Mouse (Mus musculus) forebrain, postnatal 0 days (tissue): ENCODE results near the gene Hist3h2ba. TPM values are rescaled to one million over a fixed set of nuclear protein-coding genes. Genes with fewer than 3 reads are reported as not detected.
A peak's percentile ranks its signal among the peaks of the same experiment; 100 is the strongest.

Source experiments
- ATAC-seq: fragments of 200-750 bp; cut with Nextera tagmentation; 2 replicates; pipeline ENCODE4 v1.8.0; 2017; ENCODE audit warnings: mild to moderate bottlenecking, moderate library complexity
- DNase-seq: peaks from one replicate; pipeline ENCODE4 v3.0.0-alpha.2; 2015
- H3K27ac ChIP-seq: fragments of 300-500 bp; sonication (generic); 2 replicates; pipeline ENCODE4 v1.5.1; 2014; ENCODE audit warnings: low read depth, mild to moderate bottlenecking, antibody characterized with exemption, low read length, moderate library complexity, mixed read lengths
- H3K27me3 ChIP-seq: fragments of 300-500 bp; sonication (generic); 2 replicates; pipeline ENCODE4 v1.6.1; 2014; ENCODE audit warnings: mild to moderate bottlenecking, low read length, mixed read lengths; ENCODE audit not compliant: insufficient read depth
- H3K36me3 ChIP-seq: fragments of 300-500 bp; sonication (generic); 2 replicates; pipeline ENCODE4 v1.6.1; 2014; ENCODE audit warnings: mild to moderate bottlenecking, moderate library complexity; ENCODE audit not compliant: insufficient read depth
- H3K4me1 ChIP-seq: fragments of 300-500 bp; sonication (generic); 2 replicates; pipeline ENCODE4 v1.6.1; 2014; ENCODE audit warnings: antibody characterized with exemption; ENCODE audit not compliant: insufficient read depth
- H3K4me2 ChIP-seq: fragments of 300-500 bp; sonication (generic); 2 replicates; pipeline ENCODE4 v1.6.1; 2014; ENCODE audit warnings: low read depth, mild to moderate bottlenecking, moderate library complexity
- H3K4me3 ChIP-seq: fragments of 300-500 bp; sonication (generic); 2 replicates; pipeline ENCODE4 v1.5.1; 2014; ENCODE audit warnings: low read depth, low read length, mixed read lengths
- H3K9ac ChIP-seq: fragments of 300-500 bp; sonication (generic); 2 replicates; pipeline ENCODE4 v1.6.1; 2014; ENCODE audit warnings: mild to moderate bottlenecking
- H3K9me3 ChIP-seq: fragments of 300-500 bp; sonication (generic); 2 replicates; pipeline ENCODE4 v1.6.1; 2016; ENCODE audit warnings: low read length
- CTCF ChIP-seq: sonication (generic); IDR thresholded peaks from 2 replicates; pipeline ENCODE4 v1.5.1; 2016; ENCODE audit warnings: antibody characterized with exemption, control low read depth, low read depth
- WGBS: fragments of 180-500 bp; shearing (Covaris S2); extraction: QIAGEN DNeasy Blood & Tissue Kit; methylation state at CpG from one replicate; pipeline ENCODE4 v1.1.7; 2014; 5-methylcytosine and 5-hydroxymethylcytosine counted together
- polyA plus RNA-seq: library from polyadenylated mRNA; unstranded; fragments of >200 nt; fragmentation: Nextera tagmentation; extraction: Ambion mirVana; gene quantifications from 2 replicates; pipeline ENCODE4 v1.2.1, GENCODE M21; 2015
- total RNA-seq: library from RNA; depleted of rRNA; stranded (reverse); fragments of >200 nt; gene quantifications from 2 replicates; pipeline ENCODE4 v1.2.3, GENCODE M21; 2014

Hist3h2ba gene
- total and polyA plus RNA-seq, 2 experiments from 2014 or later: 111 to 446 TPM

DNA sequence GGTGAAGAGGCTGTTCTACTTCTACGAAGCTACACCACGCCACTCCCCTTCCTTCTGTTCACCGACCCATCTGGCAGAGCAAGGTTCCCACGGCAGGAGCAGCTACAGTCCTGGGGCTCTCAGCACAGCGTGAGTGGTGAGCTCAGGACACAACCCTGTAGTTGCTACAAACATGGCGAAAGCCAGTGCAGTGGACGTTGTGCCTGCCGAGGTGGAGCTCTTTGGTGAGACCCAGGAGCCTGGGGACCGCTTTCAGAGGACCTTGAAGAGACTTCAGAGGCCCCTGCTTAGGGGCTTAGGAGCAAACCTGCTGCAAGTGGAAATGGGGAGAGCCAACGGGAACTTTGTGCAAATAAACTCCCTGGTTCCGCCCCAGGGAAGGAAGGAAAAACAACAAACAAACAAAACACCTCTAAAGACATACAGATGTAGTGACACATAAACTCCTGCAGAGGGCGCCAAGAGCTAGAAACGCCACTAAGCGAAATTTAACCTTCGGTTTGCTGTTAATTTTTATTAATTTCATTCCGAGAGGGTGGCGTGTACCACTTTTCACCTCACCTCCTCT is 34.2 kb upstream of the Hist3h2ba start:
- DNase-seq: peak; percentile 74
- Histone ChIP-seq H3K9ac (0 out of 2 replicates have a peak overlapping the region, but pooled peaks have one; percentile 18), H3K4me3 (peak overlapping the region; percentile 23), H3K4me1 (no peaks in the 10 kb centered on the region; the same call in 1 of the 2 replicates), H3K4me2 (peak overlapping the region; percentile 57), H3K36me3 (no peaks in the 10 kb centered on the region), H3K27ac (no peak overlapping the region), H3K27me3 (no peaks in the 10 kb centered on the region; the same call in 1 of the 2 replicates), H3K9me3 (no peaks in the 10 kb centered on the region)
- no peak; the same call in 1 of the 2 replicates for ATAC-seq
- WGBS: 14% methylated on average over 17 of the region's 17 CpGs
- TF ChIP-seq CTCF: peak; percentile 76

DNA sequence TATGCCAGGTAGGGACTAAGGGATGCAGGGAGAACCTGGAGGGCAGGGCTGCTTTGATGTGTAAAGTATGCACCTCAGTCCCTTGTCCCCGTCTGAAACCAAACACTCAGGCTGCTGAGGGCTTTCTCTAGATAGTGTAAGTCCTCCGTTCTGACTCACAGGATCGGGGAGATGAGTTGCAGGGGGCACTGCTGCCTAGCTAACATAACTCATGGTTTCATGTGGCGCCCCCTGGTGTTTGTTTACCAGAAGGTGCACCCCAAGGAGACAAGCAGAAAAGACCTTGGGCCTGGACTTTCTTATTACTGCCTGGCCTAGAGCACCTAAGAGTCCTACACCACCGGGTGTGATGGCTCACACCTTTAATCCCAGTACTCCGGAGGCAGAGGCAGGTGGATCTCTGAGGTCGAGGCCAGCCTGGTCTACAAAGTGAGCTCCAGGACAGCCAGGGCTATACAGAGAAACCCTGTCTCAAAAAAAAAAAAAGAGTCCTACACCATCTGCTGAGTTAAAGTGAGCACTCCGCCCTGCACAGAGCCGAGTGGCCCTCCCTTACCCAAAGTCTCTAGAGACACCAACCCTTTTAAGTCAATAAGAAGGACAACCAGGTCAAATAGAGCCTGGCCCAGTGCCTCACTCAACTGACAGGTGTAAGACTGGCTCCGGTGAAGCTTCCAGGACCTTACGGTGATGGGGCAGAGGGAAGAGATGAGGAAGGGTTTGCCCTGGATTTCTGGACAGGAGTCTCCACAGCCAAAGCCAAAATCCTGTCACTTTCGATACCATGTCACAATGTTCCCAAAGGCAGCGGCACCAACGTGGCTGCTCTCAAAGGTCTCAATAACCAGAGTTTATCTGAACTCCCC is 31.6 kb upstream of the Hist3h2ba start:
- no peak overlapping the region for H3K27ac ChIP-seq
- no peaks in the 10 kb centered on the region for H3K9me3 ChIP-seq
- DNase-seq (no peak), ATAC-seq (no peak)
- H3K4me2 ChIP-seq: no peak overlapping the region
- no peaks in the 10 kb centered on the region for H3K36me3 ChIP-seq
- TF ChIP-seq CTCF: peak; percentile 48
- no peaks in the 10 kb centered on the region; the same call in 1 of the 2 replicates for H3K4me1 ChIP-seq
- no peak overlapping the region for H3K4me3 ChIP-seq
- WGBS: 55% methylated on average over 14 of the region's 14 CpGs
- no peaks in the 10 kb centered on the region; the same call in 1 of the 2 replicates for H3K27me3 ChIP-seq
- no peak overlapping the region for H3K9ac ChIP-seq

DNA sequence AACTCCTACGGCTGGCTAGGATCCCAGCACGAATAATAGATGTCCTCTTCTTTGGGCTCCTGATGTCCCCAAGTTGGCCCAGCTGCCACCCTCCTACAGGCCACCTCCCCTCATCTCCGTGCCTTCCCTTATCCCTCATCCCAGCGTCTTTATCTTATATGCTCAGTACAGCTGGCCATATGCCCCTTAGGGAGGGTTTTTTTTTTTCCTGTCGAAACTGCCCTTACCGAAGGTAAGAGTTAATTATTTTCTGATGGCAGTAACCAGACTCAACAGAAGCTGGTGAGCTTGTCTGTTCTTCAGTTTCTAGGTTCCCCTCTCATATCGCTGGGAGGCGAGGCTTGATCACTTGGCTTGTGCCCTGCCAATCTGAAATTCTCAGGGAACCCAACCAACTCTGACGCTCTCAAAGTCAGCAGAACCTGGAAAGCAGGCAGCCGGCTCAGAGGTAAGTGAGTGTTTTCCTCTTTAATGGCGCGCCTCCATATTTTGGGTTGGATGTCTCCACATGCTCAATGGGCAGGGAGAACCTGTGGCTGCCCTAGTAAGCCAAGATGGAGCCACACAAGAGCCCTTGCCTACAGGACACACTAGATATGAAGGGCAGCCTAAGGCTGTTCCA is 30.9 kb upstream of the Hist3h2ba start, which contains the start of gene Btnl10:
Gene Btnl10 (plus strand): TSS at position 164 of the 622 bp plus-strand sequence.
- H3K4me1 ChIP-seq: no peaks in the 10 kb centered on the region; the same call in 1 of the 2 replicates
- no peak within 1 kb of the TSS for H3K4me3 ChIP-seq
- no peak within 1 kb of the TSS for H3K27ac ChIP-seq
- H3K9me3 ChIP-seq: no peaks in the 10 kb centered on the region
- H3K27me3 ChIP-seq: no peaks in the 10 kb centered on the region; the same call in 1 of the 2 replicates
- DNase-seq (no peak), ATAC-seq (no peak)
- no peak within 1 kb of the TSS for H3K4me2 ChIP-seq
- 87% methylated on average over 12 of the region's 12 CpGs for WGBS
- H3K9ac ChIP-seq: no peak within 1 kb of the TSS
- TF ChIP-seq CTCF: no peak
- no peaks in the 10 kb centered on the region for H3K36me3 ChIP-seq

DNA sequence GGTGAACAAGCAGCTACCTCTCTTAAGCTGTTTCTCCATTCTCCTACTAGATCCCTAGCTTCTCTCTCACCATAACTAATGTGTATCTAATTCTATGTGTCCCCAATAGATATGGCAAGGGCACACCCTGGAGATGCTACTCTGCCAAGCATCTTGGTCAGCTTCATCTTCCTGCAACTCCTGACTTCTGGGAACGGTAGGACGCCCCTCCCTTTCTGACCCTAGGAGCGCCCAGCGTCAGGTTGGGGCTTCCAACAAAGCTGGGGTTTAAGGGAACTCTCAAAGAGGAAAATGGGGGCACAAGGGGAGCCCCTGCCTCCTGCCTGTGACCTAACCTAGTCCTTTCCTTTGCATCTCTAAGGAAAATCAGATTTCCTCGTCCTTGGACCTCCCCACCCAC is 30.0 kb upstream of the Hist3h2ba start:
- TF ChIP-seq CTCF: no peak
- Histone ChIP-seq H3K27me3 (no peaks in the 10 kb centered on the region; the same call in 1 of the 2 replicates), H3K36me3 (no peaks in the 10 kb centered on the region), H3K4me2 (no peak overlapping the region), H3K9me3 (no peaks in the 10 kb centered on the region), H3K4me1 (no peaks in the 10 kb centered on the region; the same call in 1 of the 2 replicates), H3K27ac (no peak overlapping the region), H3K9ac (no peak overlapping the region), H3K4me3 (no peak overlapping the region)
- 74% methylated on average over 5 of the region's 5 CpGs for WGBS
- ATAC-seq (no peak), DNase-seq (no peak)

DNA sequence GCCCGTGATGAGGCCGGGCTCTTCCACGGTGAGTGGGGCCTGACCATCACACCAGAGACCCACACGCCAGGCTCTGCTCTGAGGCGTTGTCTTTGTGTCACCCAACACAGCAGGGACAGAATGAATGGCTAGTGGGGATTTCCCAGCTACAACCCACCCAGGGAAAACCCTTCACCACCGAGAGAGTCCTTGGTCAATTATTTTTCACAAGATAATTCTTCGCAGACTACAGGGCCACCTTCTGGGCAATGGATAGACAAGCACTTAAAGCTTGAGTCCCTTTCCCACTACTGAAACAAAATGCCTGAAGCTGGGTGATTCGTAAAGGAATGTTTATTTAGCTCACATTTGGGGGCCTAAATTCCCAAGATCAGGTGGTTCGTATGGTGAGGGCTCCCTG is 26.3 kb upstream of the Hist3h2ba start:
- Histone ChIP-seq H3K36me3 (no peaks in the 10 kb centered on the region), H3K4me2 (no peak overlapping the region), H3K4me3 (no peak overlapping the region), H3K9ac (no peak overlapping the region), H3K27me3 (no peaks in the 10 kb centered on the region), H3K9me3 (no peaks in the 10 kb centered on the region), H3K4me1 (no peaks in the 10 kb centered on the region), H3K27ac (no peak overlapping the region)
- DNase-seq: no peak
- ATAC-seq: no peak
- no peak for TF ChIP-seq CTCF
- WGBS: 78% methylated on average over 9 of the region's 9 CpGs

DNA sequence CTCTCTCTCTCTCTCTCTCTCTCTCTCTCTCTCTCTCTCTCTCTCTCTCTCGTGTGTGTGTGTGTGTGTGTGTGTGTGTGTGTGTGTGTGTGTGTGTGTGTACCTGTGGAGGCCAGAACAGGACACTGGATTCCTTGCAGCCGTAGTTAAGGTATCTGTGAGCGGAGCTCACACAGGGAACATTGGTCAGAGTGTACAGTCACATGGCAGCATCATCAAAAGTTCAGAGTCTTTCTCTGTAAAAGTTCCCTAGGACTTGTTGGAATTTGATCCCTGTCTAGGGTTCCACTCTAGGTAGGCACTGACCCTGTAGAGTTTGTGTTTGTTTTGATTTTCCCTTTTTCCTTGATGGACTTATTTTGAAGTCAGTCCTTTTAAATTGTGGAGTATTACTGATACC is 22.1 kb upstream of the Hist3h2ba start:
- Histone ChIP-seq H3K9me3 (no peaks in the 10 kb centered on the region), H3K4me3 (no peak overlapping the region), H3K27me3 (no peaks in the 10 kb centered on the region), H3K4me2 (no peak overlapping the region), H3K36me3 (peaks cover 10% of the 10 kb centered on the region), H3K27ac (no peak overlapping the region), H3K9ac (no peak overlapping the region), H3K4me1 (peaks cover 3% of the 10 kb centered on the region; the same call in 1 of the 2 replicates)
- 90% methylated on average over 2 of the region's 3 CpGs for WGBS
- ATAC-seq (no peak), DNase-seq (no peak)
- TF ChIP-seq CTCF: no peak
